Mouse (Mus musculus): ENCODE results near the gene Slc39a1.
A peak's percentile ranks its signal among the peaks of the same experiment; 100 is the strongest.
"Not testable (repeated sequence)": the region's sequence is repeated elsewhere in the genome, so short reads cannot be mapped to it uniquely, and the experiment has no call there.

The Slc39a1 gene

GRCm38 (mm10) chr3:90241669-90242358, 6.2 kb upstream of the Slc39a1 start:
- DNase-seq (ENCODE audit: low spot score) = no peak

DNA sequence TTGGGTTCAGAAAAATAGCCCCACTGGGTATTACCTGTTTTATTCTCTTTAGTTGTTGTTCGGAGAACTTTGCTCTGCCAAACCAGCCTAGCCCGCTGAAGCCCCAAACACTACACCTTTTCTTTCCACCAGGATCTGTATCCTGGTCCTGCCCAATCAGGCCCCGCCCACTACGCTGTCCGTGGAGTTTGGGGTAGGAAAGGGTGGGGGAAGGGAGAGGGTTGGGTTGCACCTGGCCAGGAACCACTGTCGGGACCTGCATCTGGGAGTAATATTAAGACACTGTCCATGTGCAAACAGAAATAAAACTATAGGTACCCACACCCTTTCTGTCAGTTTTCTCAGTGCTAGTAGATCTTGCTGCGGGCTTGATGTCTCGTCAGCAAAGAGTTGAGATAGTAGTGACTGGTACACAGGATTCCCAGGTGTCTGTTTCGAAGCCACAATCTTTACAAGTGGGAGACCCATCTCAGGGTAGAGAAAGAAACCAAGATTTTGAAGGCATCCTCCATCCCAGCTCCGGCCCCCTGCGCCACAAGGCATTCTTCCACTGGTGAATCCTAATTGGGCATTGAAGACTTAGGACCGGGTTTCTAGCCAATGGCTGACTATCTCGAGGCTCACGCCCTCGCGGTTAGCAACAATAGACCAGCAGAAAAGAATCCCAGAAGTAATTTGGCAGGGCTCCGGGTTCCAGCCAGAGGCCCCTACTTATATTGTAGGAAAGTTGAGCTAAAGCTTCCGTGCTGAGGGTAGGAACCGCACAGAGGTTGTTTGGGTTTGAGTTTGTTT, 4.8 kb upstream of the Slc39a1 start, which contains the start of gene Creb3l4:
Gene Creb3l4, minus strand, starts transcription at position 529 of the 792 bp plus-strand sequence.
- peak; percentile 55 for DNase-seq (ENCODE audit: low spot score)

DNA sequence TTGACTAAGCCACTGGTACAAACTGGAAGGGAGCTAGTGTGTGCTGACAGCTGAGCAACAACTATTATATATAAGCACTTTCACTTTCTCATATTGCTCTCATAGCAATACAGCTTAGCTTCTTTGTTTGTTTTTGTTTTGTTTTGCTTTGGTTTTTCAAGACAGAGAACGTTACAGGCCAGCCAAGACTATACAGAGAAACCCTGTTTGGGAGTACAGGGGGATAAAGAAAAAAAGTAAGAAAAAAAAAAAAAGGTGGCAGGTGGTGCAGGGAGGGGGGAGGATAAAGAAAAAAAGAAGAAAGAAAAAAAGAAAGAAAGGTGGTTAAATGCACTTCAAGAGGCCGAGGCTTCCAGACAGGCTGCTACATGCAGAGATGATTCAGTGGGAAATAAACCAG, 2.6 kb upstream of the Slc39a1 start:
- DNase-seq (ENCODE audit: low spot score) = no peak

GRCm38 (mm10) chr3:90247630-90247959, 377 bp upstream of the Slc39a1 start:
- DNase-seq (ENCODE audit: low spot score) = no peak

GRCm38 (mm10) chr3:90248746-90249100, 751 bp downstream of the Slc39a1 start:
- DNase-seq (ENCODE audit: low spot score) = peak; percentile 51

DNA sequence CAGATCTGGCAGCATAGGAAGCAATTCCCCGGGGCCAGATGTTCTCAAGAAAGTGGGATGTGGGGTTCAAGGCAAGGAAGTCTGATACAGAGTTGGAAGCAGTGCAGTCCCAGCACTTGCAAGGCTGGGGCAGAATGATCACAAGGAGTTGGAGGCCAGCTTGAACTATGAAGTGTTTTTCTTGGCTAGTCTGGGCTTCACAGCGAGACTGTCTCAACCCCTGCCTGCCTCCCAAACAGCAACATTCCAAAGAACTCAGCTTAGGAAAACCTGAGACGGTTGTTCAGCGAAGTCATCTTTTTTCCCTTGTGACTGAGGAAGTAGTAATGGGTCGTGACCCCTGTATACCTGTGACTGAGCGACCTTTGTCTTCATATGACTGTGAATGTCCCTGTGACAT, 2.8 kb downstream of the Slc39a1 start:
- no peak for DNase-seq (ENCODE audit: low spot score)

DNA sequence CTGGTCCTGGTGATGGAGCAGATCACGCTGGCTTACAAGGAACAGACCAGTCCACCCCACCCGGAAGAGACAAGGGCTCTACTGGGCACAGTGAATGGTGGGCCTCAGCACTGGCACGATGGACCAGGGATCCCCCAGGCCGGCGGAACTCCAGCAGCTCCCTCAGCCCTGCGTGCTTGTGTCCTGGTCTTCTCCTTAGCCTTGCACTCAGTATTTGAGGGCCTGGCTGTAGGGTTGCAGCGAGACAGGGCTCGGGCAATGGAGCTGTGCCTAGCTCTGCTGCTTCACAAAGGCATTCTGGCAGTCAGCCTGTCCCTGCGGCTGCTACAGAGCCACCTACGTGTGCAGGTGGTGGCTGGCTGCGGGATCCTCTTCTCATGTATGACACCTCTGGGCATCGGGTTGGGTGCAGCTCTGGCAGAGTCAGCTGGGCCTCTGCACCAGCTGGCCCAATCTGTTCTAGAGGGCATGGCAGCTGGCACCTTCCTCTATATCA, 3.8 kb downstream of the Slc39a1 start:
- DNase-seq (ENCODE audit: low spot score) = not testable (repeated sequence)

DNA sequence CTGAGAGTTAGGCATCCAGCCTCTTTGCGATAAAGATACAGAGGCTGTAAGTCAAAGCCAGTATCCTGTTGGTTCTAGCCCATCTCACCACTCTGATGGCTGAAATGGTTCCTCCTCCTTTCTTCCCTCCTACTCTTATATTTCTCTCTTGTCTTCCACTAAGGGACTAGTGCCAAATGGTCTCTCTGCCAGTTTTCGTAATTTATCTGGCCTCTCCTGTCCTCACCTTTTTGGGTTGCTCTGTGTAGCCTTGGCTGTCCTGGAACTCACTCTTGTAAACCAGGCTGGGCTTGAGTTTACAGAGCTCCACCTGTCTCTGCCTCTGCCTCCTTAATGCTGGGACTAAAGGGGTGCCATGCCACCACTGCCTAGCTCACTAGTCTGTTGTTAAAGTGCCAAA, 4.7 kb downstream of the Slc39a1 start:
- DNase-seq (ENCODE audit: low spot score) = not testable (repeated sequence)

- DNase-seq (ENCODE audit: low spot score) = not testable (repeated sequence)
These were observed 5.2 kb downstream of the Slc39a1 start for GRCm38 (mm10) chr3:90253174-90253573.

- peak; percentile 99 for DNase-seq (ENCODE audit: low spot score)
These were observed 5.9 kb downstream of the Slc39a1 start, which contains the start of gene Crtc2 for GRCm38 (mm10) chr3:90253653-90254418. Crtc2 (plus strand) TSS chr3:90254163.

- DNase-seq (ENCODE audit: low spot score) = peak; percentile 34
These were observed 6.6 kb downstream of the Slc39a1 start for GRCm38 (mm10) chr3:90254419-90255193.

- no peak for DNase-seq (ENCODE audit: low spot score)
These were observed 7.2 kb downstream of the Slc39a1 start for GRCm38 (mm10) chr3:90255194-90255565.

GRCm38 (mm10) chr3:90255784-90256353, 7.9 kb downstream of the Slc39a1 start:
- no peak for DNase-seq (ENCODE audit: low spot score)

DNA sequence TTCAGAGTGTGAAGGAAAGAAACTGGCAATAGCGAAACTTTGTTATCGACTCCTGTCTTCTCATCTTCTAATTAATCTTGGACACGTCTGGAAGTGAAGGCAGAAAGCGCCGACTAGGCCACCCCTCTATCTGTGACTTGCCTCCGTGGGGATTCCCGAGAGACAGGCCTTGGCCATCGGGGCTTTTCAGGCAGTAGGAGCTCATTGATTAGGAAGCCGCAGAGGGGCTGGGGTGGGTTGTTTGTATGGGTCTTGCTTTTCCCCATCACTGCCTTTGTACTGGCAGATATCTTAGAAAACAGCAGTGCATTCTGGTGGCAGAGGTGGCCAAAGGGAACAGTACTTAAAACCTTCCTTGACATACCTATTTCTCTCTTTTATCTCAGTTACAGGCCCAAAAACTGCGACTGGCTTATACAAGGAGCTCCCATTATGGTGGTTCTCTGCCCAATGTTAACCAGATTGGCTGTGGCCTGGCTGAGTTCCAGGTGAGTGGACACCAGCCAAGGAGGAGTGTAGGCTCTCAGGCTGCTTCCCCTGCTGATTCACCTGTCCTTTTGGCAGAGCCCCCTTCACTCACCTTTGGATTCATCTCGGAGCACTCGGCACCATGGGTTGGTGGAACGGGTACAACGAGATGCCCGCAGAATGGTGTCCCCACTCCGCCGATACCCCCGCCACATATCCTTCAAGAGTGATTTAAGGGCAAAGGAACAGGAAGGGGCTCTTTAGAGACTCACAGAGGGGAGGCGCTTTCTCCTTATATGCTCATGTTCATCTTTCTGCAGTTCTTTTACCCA, 9.0 kb downstream of the Slc39a1 start:
- no peak for DNase-seq (ENCODE audit: low spot score)

- DNase-seq (ENCODE audit: low spot score) = no peak
These were observed 10.5 kb downstream of the Slc39a1 start for GRCm38 (mm10) chr3:90258521-90258920.

- no peak for DNase-seq (ENCODE audit: low spot score)
These were observed 15.3 kb downstream of the Slc39a1 start for GRCm38 (mm10) chr3:90263121-90263771.

GRCm38 (mm10) chr3:90264687-90265033, 16.7 kb downstream of the Slc39a1 start:
- no peak for DNase-seq (ENCODE audit: low spot score)

- DNase-seq (ENCODE audit: low spot score) = peak; percentile 93
These were observed 17.3 kb downstream of the Slc39a1 start, which contains the start of gene Dennd4b for GRCm38 (mm10) chr3:90265034-90265931. Dennd4b (plus strand) TSS chr3:90265185.
